Mouse (Mus musculus) heart, embryonic 15.5 days (tissue): ENCODE measurements around the gene Akip1. TPM values are rescaled to one million over a fixed set of nuclear protein-coding genes. Genes with fewer than 3 reads are reported as not detected.

ENCODE experiments used
- ATAC-seq: fragments of 200-750 bp; cut with Nextera tagmentation; replicated peaks from 2 replicates; pipeline ENCODE4 v1.8.0; 2017; ENCODE audit warnings: low read depth, moderate TSS enrichment; ENCODE audit not compliant: insufficient number of reproducible peaks, insufficient read depth, low FRiP score
- H3K27ac ChIP-seq: fragments of 300-500 bp; sonication (generic); 2 replicates; pipeline ENCODE4 v1.5.1; 2015; ENCODE audit warnings: mild to moderate bottlenecking, inconsistent platforms
- H3K27me3 ChIP-seq: fragments of 300-500 bp; sonication (generic); 2 replicates; pipeline ENCODE4 v1.6.1; 2015; ENCODE audit warnings: inconsistent platforms
- H3K36me3 ChIP-seq: fragments of 300-500 bp; sonication (generic); 2 replicates; pipeline ENCODE4 v1.6.1; 2015; ENCODE audit warnings: mild to moderate bottlenecking, inconsistent platforms
- H3K4me1 ChIP-seq: fragments of 300-500 bp; sonication (generic); replicated peaks from 2 replicates; pipeline ENCODE4 v1.6.1; 2015; ENCODE audit warnings: inconsistent platforms
- H3K4me2 ChIP-seq: fragments of 300-500 bp; sonication (generic); 2 replicates; pipeline ENCODE4 v1.6.1; 2015; ENCODE audit warnings: inconsistent platforms, mild to moderate bottlenecking, moderate library complexity
- H3K4me3 ChIP-seq: fragments of 300-500 bp; sonication (generic); 2 replicates; pipeline ENCODE4 v1.5.1; 2015; ENCODE audit warnings: mild to moderate bottlenecking, inconsistent platforms
- H3K9ac ChIP-seq: fragments of 300-500 bp; sonication (generic); 2 replicates; pipeline ENCODE4 v1.6.1; 2015; ENCODE audit warnings: mild to moderate bottlenecking, inconsistent platforms
- H3K9me3 ChIP-seq: fragments of 300-500 bp; sonication (generic); replicated peaks from 2 replicates; pipeline ENCODE4 v1.6.1; 2016; ENCODE audit warnings: inconsistent platforms
- WGBS: fragments of 180-500 bp; shearing (Covaris S2); methylation state at CpG from one replicate; pipeline ENCODE4 v1.1.7; 2015; ENCODE audit warnings: mixed read lengths; 5-methylcytosine and 5-hydroxymethylcytosine counted together
- polyA plus RNA-seq: library from polyadenylated mRNA; unstranded; fragments of >200 nt; fragmentation: Nextera tagmentation; extraction: Ambion mirVana; gene quantifications from 2 replicates; pipeline ENCODE4 v1.2.1, GENCODE M21; 2015

Akip1 gene
- polyA plus RNA-seq = 31.6 and 33.2 TPM in 2 replicates

GRCm38 (mm10) chr7:109703190-109704015 lies at the start of gene Akip1, which contains the start of gene St5:
Gene Akip1 (plus strand): TSS chr7:109703690.
Gene St5 (minus strand): TSS chr7:109703605.
- Histone ChIP-seq H3K27me3 (no peaks in the 10 kb centered on the region), H3K36me3 (no peaks in the 10 kb centered on the region), H3K9ac (peak within 1 kb of the TSS; percentile 74), H3K4me2 (peak within 1 kb of the TSS; percentile 87), H3K27ac (peak within 1 kb of the TSS; percentile 77), H3K9me3 (no peaks in the 10 kb centered on the region), H3K4me1 (peaks cover 19% of the 10 kb centered on the region), H3K4me3 (peak within 1 kb of the TSS; percentile 84)
- WGBS = under 1% methylated on average over 61 of the region's 61 CpGs
- ATAC-seq = peak; percentile 93

- no peak overlapping the region for H3K9ac ChIP-seq
- H3K27ac ChIP-seq = no peak overlapping the region
- H3K4me3 ChIP-seq = no peak overlapping the region
- H3K4me1 ChIP-seq = peaks cover 10% of the 10 kb centered on the region
- H3K27me3 ChIP-seq = no peaks in the 10 kb centered on the region
- no peaks in the 10 kb centered on the region for H3K36me3 ChIP-seq
- H3K4me2 ChIP-seq = no peak overlapping the region
- ATAC-seq = no peak
- WGBS = 56% methylated on average over 5 of the region's 5 CpGs
- no peaks in the 10 kb centered on the region for H3K9me3 ChIP-seq
These were observed 48.6 kb upstream of the Akip1 start for GRCm38 (mm10) chr7:109654871-109655270.

DNA sequence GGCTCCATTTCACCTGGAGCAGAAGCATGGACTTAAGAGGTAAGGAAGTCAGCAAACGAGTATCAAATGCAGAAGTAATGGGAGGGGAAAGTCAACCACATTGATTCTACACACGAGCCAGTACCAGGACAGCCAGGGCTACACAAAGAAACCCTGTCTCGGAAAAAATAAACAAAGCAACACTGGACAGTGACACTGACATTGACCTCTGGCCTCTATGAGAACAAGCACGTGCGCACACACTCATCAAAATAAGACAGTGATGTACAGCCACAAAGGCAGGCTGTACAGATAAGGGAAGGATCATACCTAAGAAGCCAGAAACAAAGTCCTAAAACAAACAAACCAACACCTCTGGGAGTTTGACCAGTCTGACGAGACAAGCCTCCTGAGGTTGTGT lies 45.6 kb upstream of the Akip1 start:
- peaks cover 9% of the 10 kb centered on the region for H3K4me1 ChIP-seq
- no peak overlapping the region for H3K4me3 ChIP-seq
- no peak for ATAC-seq
- no peak overlapping the region for H3K27ac ChIP-seq
- H3K9me3 ChIP-seq = no peaks in the 10 kb centered on the region
- no peaks in the 10 kb centered on the region for H3K27me3 ChIP-seq
- WGBS = 54% methylated on average over 6 of the region's 6 CpGs
- no peak overlapping the region for H3K9ac ChIP-seq
- no peak overlapping the region for H3K4me2 ChIP-seq
- H3K36me3 ChIP-seq = no peaks in the 10 kb centered on the region

GRCm38 (mm10) chr7:109659278-109659677 lies 44.2 kb upstream of the Akip1 start:
- Histone ChIP-seq H3K27me3 (no peaks in the 10 kb centered on the region), H3K4me1 (peaks cover 11% of the 10 kb centered on the region), H3K9me3 (no peaks in the 10 kb centered on the region), H3K4me2 (no peak overlapping the region), H3K36me3 (no peaks in the 10 kb centered on the region), H3K9ac (no peak overlapping the region), H3K4me3 (no peak overlapping the region), H3K27ac (no peak overlapping the region)
- WGBS = 91% methylated on average over 2 of the region's 2 CpGs
- ATAC-seq = no peak

- H3K27ac ChIP-seq = no peak overlapping the region
- H3K4me1 ChIP-seq = peaks cover 10% of the 10 kb centered on the region
- no peak overlapping the region for H3K4me3 ChIP-seq
- no peak overlapping the region for H3K9ac ChIP-seq
- no peak overlapping the region for H3K4me2 ChIP-seq
- H3K36me3 ChIP-seq = no peaks in the 10 kb centered on the region
- ATAC-seq = no peak
- 88% methylated on average over 4 of the region's 4 CpGs for WGBS
- no peaks in the 10 kb centered on the region for H3K9me3 ChIP-seq
- H3K27me3 ChIP-seq = no peaks in the 10 kb centered on the region
These were observed 40.9 kb upstream of the Akip1 start for GRCm38 (mm10) chr7:109662626-109663025.

DNA sequence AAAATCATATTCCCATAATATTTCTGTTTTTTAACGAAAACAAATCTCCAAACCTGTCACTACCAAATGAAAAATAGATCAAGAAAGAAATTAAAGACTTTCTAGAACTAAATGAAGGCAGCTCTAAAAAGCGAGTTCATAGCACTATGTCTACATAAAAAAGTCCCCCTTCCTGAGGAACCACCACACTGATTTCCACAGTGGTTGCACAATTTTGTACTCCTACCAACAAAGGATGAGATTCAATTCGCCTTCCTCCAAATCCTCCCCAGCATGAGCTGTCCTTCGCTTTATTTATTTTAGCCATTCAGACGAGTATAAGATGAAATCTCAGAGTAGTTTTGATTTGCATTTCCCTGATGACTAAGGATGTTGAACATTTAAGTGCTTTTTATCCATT lies 36.8 kb upstream of the Akip1 start:
- H3K9me3 ChIP-seq = no peaks in the 10 kb centered on the region
- H3K4me2 ChIP-seq = no peak overlapping the region
- no peaks in the 10 kb centered on the region for H3K36me3 ChIP-seq
- no peaks in the 10 kb centered on the region for H3K27me3 ChIP-seq
- ATAC-seq = no peak
- 78% methylated on average over 5 of the region's 5 CpGs for WGBS
- peaks cover 21% of the 10 kb centered on the region for H3K4me1 ChIP-seq
- no peak overlapping the region for H3K9ac ChIP-seq
- H3K27ac ChIP-seq = no peak overlapping the region
- H3K4me3 ChIP-seq = no peak overlapping the region

GRCm38 (mm10) chr7:109669426-109670170 lies 33.9 kb upstream of the Akip1 start:
- Histone ChIP-seq H3K9ac (no peak overlapping the region), H3K9me3 (no peaks in the 10 kb centered on the region), H3K4me1 (peaks cover 30% of the 10 kb centered on the region), H3K27me3 (no peaks in the 10 kb centered on the region), H3K4me3 (peak overlapping the region; percentile 10; the same call in 1 of the 2 replicates), H3K4me2 (peak overlapping the region; percentile 42), H3K36me3 (no peaks in the 10 kb centered on the region), H3K27ac (no peak overlapping the region)
- WGBS = 67% methylated on average over 5 of the region's 5 CpGs
- ATAC-seq = no peak

DNA sequence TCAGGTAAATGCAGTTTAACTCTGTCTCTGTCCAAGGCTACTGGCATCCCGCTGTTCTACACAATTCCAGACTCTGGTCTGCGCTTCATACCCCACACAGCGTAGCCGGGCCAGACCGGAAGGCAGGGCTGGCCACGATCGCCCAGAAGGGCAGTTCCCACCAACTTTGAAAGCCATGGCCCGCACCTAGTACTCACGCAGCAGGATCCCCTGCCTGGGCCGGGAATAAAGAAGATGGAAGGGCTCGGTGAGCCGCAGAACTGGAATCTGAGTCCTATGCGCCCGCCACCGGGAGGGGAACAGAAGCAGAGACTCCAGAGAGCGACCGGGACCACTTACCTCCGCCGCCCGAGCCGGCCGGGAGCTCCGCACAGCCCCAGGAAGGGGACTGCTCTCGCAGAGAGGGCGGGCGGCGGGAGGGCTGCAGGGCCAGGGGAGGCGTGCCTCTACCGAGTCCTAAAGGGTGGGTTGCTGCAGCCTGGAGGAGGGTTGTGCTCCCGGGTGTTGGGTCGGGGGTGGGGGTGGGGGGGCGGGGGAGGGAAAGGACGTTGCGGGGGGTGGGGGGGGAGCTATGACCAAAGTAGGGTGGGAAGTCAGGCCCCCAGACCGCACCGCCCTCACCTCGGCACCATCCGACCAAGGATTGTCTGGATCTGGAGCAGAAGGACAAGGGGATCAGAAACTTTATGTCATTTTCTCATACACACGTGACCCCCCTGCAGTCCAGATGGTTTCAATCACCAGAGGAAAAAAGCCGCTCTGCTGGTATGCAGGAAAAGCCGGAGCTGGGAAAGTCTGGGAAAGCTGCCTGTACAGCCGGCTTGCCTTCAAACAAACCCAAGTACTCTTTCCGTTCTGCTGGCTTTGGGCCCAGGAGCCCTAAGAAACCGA lies 31.7 kb upstream of the Akip1 start:
- ATAC-seq = peak; percentile 95
- Histone ChIP-seq H3K27me3 (no peaks in the 10 kb centered on the region), H3K36me3 (no peaks in the 10 kb centered on the region), H3K9ac (peak overlapping the region; percentile 95), H3K9me3 (no peaks in the 10 kb centered on the region), H3K27ac (peak overlapping the region; percentile 98), H3K4me3 (peak overlapping the region; percentile 89), H3K4me1 (peaks cover 30% of the 10 kb centered on the region), H3K4me2 (peak overlapping the region; percentile 84)
- under 1% methylated on average over 39 of the region's 44 CpGs for WGBS

DNA sequence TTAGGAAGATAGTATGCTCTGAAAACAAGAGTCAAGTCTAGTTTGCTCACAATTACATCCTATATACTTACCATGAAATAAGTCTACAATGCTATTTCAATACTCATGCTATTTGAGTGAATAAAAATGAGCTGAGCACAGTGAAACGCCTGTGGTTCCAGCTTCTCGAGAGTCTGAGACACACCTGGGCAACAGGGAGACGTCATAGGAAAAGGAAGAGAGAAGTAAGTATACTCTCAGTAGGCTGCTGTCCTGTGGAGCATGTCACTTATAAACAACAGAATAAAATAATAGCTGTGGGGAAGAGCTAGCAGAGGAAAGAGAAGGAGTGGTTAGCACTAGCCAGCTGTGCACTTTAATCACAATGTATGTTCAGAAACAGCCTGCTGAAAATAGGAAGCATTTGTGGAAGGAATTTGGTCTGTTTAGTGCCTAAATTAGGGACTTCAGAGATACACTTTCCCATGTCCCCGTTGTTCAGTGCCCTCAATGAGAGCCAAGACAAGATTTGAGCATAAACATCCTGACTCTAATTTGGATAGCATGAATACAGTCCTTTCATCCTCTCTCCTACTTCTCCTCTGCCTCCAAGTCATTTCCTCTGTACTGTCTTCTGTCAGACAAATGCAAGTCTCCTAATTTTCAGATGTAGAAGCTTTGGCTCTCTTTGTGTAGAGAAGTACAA lies 28.4 kb upstream of the Akip1 start:
- H3K9me3 ChIP-seq = no peaks in the 10 kb centered on the region
- no peak overlapping the region for H3K4me3 ChIP-seq
- H3K4me1 ChIP-seq = peaks cover 24% of the 10 kb centered on the region
- no peak overlapping the region for H3K4me2 ChIP-seq
- no peak overlapping the region for H3K27ac ChIP-seq
- no peak overlapping the region for H3K9ac ChIP-seq
- H3K27me3 ChIP-seq = no peaks in the 10 kb centered on the region
- ATAC-seq = no peak
- H3K36me3 ChIP-seq = no peaks in the 10 kb centered on the region
- WGBS = 60% methylated on average over 4 of the region's 4 CpGs

- H3K36me3 ChIP-seq = no peaks in the 10 kb centered on the region
- H3K27ac ChIP-seq = no peak overlapping the region
- H3K4me2 ChIP-seq = no peak overlapping the region
- H3K9me3 ChIP-seq = no peaks in the 10 kb centered on the region
- ATAC-seq = no peak
- no peaks in the 10 kb centered on the region for H3K4me1 ChIP-seq
- 85% methylated on average over 2 of the region's 2 CpGs for WGBS
- no peak overlapping the region for H3K9ac ChIP-seq
- no peaks in the 10 kb centered on the region for H3K27me3 ChIP-seq
- H3K4me3 ChIP-seq = no peak overlapping the region
These were observed 23.2 kb upstream of the Akip1 start for GRCm38 (mm10) chr7:109680284-109680683.
